Mouse (Mus musculus): Measurements from ENCODE around the gene Itm2b. TPM values are rescaled to one million over a fixed set of nuclear protein-coding genes. Genes with fewer than 3 reads are reported as not detected.

Gene Itm2b
- total and polyA plus RNA-seq, 3 experiments, result 724 to 814 (median 771) TPM

GRCm38 (mm10) chr14:73410083-73410482, 25.0 kb upstream of the Itm2b start:
- no peaks in the 10 kb centered on the region for H3K27me3 ChIP-seq (ENCODE audit: control insufficient read depth, insufficient read depth, low read length)
- no peaks in the 10 kb centered on the region for H3K4me1 ChIP-seq (ENCODE audit: control insufficient read depth, insufficient read depth, low read length)
- no peak overlapping the region for H3K4me3 ChIP-seq
- intact Hi-C loops (cut with DNase I), result no loop called here
- DNase-seq, result peak in 1 of 2 experiments; percentile 28
- TF ChIP-seq POLR2A (IDR thresholded peaks at IDR 0.05; ENCODE audit: insufficient read depth, low read depth, low read length) (no peak), EP300 (IDR thresholded peaks at IDR 0.05; ENCODE audit: insufficient read depth, low read depth, low read length) (no peak), CTCF (IDR thresholded peaks at IDR 0.05) (no peak)
- no peak overlapping the region for H3K27ac ChIP-seq
- no peak overlapping the region for H3K9ac ChIP-seq (ENCODE audit: low read depth, low read length)
- 82% methylated on average over 3 of the region's 3 CpGs for WGBS
- H3K36me3 ChIP-seq (ENCODE audit: control insufficient read depth, insufficient read depth, low read length), result no peaks in the 10 kb centered on the region
- H3K79me2 ChIP-seq (replicated peaks; ENCODE audit: control insufficient read depth, insufficient read depth, low read length), result no peaks in the 10 kb centered on the region

- DNase-seq, result no peak
- WGBS, result 48% methylated on average over 4 of the region's 4 CpGs
- H3K27ac ChIP-seq, result no peak overlapping the region
- H3K4me3 ChIP-seq, result no peak overlapping the region
- TF ChIP-seq CTCF (IDR thresholded peaks at IDR 0.05) (no peak), EP300 (IDR thresholded peaks at IDR 0.05; ENCODE audit: insufficient read depth, low read depth, low read length) (no peak), POLR2A (IDR thresholded peaks at IDR 0.05; ENCODE audit: insufficient read depth, low read depth, low read length) (no peak)
- H3K36me3 ChIP-seq (ENCODE audit: control insufficient read depth, insufficient read depth, low read length), result no peaks in the 10 kb centered on the region
- intact Hi-C loops (cut with DNase I), result no loop called here
- H3K4me1 ChIP-seq (ENCODE audit: control insufficient read depth, insufficient read depth, low read length), result peaks cover 1% of the 10 kb centered on the region
- H3K79me2 ChIP-seq (replicated peaks; ENCODE audit: control insufficient read depth, insufficient read depth, low read length), result no peaks in the 10 kb centered on the region
- no peak overlapping the region for H3K9ac ChIP-seq (ENCODE audit: low read depth, low read length)
- H3K27me3 ChIP-seq (ENCODE audit: control insufficient read depth, insufficient read depth, low read length), result no peaks in the 10 kb centered on the region
Measured at GRCm38 (mm10) chr14:73408223-73408845, 23.2 kb upstream of the Itm2b start.

GRCm38 (mm10) chr14:73404016-73404415, 18.9 kb upstream of the Itm2b start:
- no peak overlapping the region for H3K27ac ChIP-seq
- H3K9ac ChIP-seq (ENCODE audit: low read depth, low read length), result no peak overlapping the region
- no peak for DNase-seq
- no peak for TF ChIP-seq EP300 (IDR thresholded peaks at IDR 0.05; ENCODE audit: insufficient read depth, low read depth, low read length)
- TF ChIP-seq POLR2A (IDR thresholded peaks at IDR 0.05; ENCODE audit: insufficient read depth, low read depth, low read length), result no peak
- no peak for TF ChIP-seq CTCF (IDR thresholded peaks at IDR 0.05)
- no peaks in the 10 kb centered on the region; the same call in 1 of the 2 replicates for H3K36me3 ChIP-seq (ENCODE audit: control insufficient read depth, insufficient read depth, low read length)
- no peaks in the 10 kb centered on the region for H3K79me2 ChIP-seq (replicated peaks; ENCODE audit: control insufficient read depth, insufficient read depth, low read length)
- H3K4me3 ChIP-seq, result no peak overlapping the region
- no peaks in the 10 kb centered on the region for H3K27me3 ChIP-seq (ENCODE audit: control insufficient read depth, insufficient read depth, low read length)
- WGBS, result 69% methylated on average over 3 of the region's 3 CpGs
- peaks cover 12% of the 10 kb centered on the region for H3K4me1 ChIP-seq (ENCODE audit: control insufficient read depth, insufficient read depth, low read length)
- intact Hi-C loops (cut with DNase I), result no loop called here

GRCm38 (mm10) chr14:73403351-73403750, 18.3 kb upstream of the Itm2b start:
- 54% methylated on average over 5 of the region's 5 CpGs for WGBS
- Histone ChIP-seq H3K9ac (ENCODE audit: low read depth, low read length) (no peak overlapping the region), H3K4me3 (no peak overlapping the region), H3K27me3 (ENCODE audit: control insufficient read depth, insufficient read depth, low read length) (no peaks in the 10 kb centered on the region), H3K36me3 (ENCODE audit: control insufficient read depth, insufficient read depth, low read length) (no peaks in the 10 kb centered on the region; the same call in 1 of the 2 replicates), H3K4me1 (ENCODE audit: control insufficient read depth, insufficient read depth, low read length) (peaks cover 12% of the 10 kb centered on the region), H3K27ac (no peak overlapping the region), H3K79me2 (replicated peaks; ENCODE audit: control insufficient read depth, insufficient read depth, low read length) (no peaks in the 10 kb centered on the region)
- no peak for DNase-seq
- TF ChIP-seq EP300 (IDR thresholded peaks at IDR 0.05; ENCODE audit: insufficient read depth, low read depth, low read length) (no peak), CTCF (IDR thresholded peaks at IDR 0.05) (no peak), POLR2A (IDR thresholded peaks at IDR 0.05; ENCODE audit: insufficient read depth, low read depth, low read length) (no peak)
- intact Hi-C loops (cut with DNase I), result no loop called here

- no peaks in the 10 kb centered on the region; the same call in 1 of the 2 replicates for H3K36me3 ChIP-seq (ENCODE audit: control insufficient read depth, insufficient read depth, low read length)
- H3K4me3 ChIP-seq, result no peak overlapping the region
- TF ChIP-seq CTCF (IDR thresholded peaks at IDR 0.05) (no peak), EP300 (IDR thresholded peaks at IDR 0.05; ENCODE audit: insufficient read depth, low read depth, low read length) (no peak), POLR2A (IDR thresholded peaks at IDR 0.05; ENCODE audit: insufficient read depth, low read depth, low read length) (no peak)
- no peak overlapping the region for H3K9ac ChIP-seq (ENCODE audit: low read depth, low read length)
- 66% methylated on average over 11 of the region's 11 CpGs for WGBS
- no peaks in the 10 kb centered on the region for H3K79me2 ChIP-seq (replicated peaks; ENCODE audit: control insufficient read depth, insufficient read depth, low read length)
- no peak for DNase-seq
- intact Hi-C loops (cut with DNase I), result no loop called here
- no peaks in the 10 kb centered on the region for H3K27me3 ChIP-seq (ENCODE audit: control insufficient read depth, insufficient read depth, low read length)
- H3K4me1 ChIP-seq (ENCODE audit: control insufficient read depth, insufficient read depth, low read length), result peaks cover 12% of the 10 kb centered on the region
- no peak overlapping the region for H3K27ac ChIP-seq
Measured at GRCm38 (mm10) chr14:73402296-73403035, 17.4 kb upstream of the Itm2b start.

- WGBS, result 43% methylated on average over 3 of the region's 3 CpGs
- intact Hi-C loops (cut with DNase I), result no loop called here
- H3K79me2 ChIP-seq (replicated peaks; ENCODE audit: control insufficient read depth, insufficient read depth, low read length), result no peaks in the 10 kb centered on the region
- no peak for DNase-seq
- H3K4me3 ChIP-seq, result no peak overlapping the region
- H3K9ac ChIP-seq (ENCODE audit: low read depth, low read length), result no peak overlapping the region
- H3K4me1 ChIP-seq (ENCODE audit: control insufficient read depth, insufficient read depth, low read length), result peaks cover 12% of the 10 kb centered on the region
- no peak overlapping the region; the same call in none of the 2 replicates for H3K27ac ChIP-seq
- H3K27me3 ChIP-seq (ENCODE audit: control insufficient read depth, insufficient read depth, low read length), result no peaks in the 10 kb centered on the region
- no peaks in the 10 kb centered on the region; the same call in 1 of the 2 replicates for H3K36me3 ChIP-seq (ENCODE audit: control insufficient read depth, insufficient read depth, low read length)
- no peak for TF ChIP-seq POLR2A (IDR thresholded peaks at IDR 0.05; ENCODE audit: insufficient read depth, low read depth, low read length)
- no peak for TF ChIP-seq EP300 (IDR thresholded peaks at IDR 0.05; ENCODE audit: insufficient read depth, low read depth, low read length)
- no peak for TF ChIP-seq CTCF (IDR thresholded peaks at IDR 0.05)
Measured at GRCm38 (mm10) chr14:73401408-73401807, 16.3 kb upstream of the Itm2b start.

All from heart, adult 2 months (tissue).